26 mouse cellular contexts compared by ENCODE assay signal in the genomic region with DNA sequence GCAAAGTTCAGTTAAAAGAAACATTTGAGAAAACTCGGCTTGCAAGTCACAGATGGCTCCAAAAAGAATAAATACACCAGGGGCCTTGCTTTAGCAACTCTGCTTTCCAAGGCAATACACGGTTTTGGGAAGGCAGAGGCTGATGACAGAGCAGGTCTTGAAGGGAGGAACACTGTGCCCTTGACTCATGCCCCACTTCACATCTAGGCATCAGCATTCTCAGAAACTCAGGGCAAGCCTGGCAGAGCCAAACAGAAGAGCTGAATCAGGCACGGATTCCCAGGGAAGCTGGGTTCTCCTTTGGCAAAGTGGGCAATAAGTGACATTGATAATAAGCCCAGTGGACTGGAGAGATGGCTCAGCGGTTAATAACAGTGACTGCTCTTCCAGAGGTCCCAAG. TPM values are rescaled to one million over a fixed set of nuclear protein-coding genes. Genes with fewer than 3 reads are reported as not detected.
A peak's percentile ranks its signal among the peaks of the same experiment; 100 is the strongest.
DNase-seq lines count a peak whose midpoint lies in the region; TF ChIP-seq lines count a peak whose summit lies in the region.
"Had no signal": no experiment of that assay in that cellular context is flagged by ENCODE, and none has a peak within 500 bp of the region (broad histone marks: within the 10 kb centered on the region; RNA-seq: fewer than 3 reads in every experiment).

No protein-coding gene starts in this region.

- peak; percentile 20 for DNase-seq in cerebellum, adult 11-12 months
- no peak for DNase-seq in cerebellum, postnatal 14 days
- peak; percentile 38 for DNase-seq in kidney, adult 2 months
- no peak for DNase-seq in kidney, adult 9 months
- DNase-seq in adipocyte (ENCODE audit: low spot score): peak; percentile 69
- peak; percentile 54 for DNase-seq in adrenal gland, postnatal 14 days
- DNase-seq in layer of hippocampus, postnatal 10 days (ENCODE audit: low spot score in 2 of 2): no peak
- DNase-seq in urinary bladder, postnatal 10 days (ENCODE audit: low spot score): no peak
- DNase-seq: embryo, embryonic 11 days; gastrocnemius, postnatal 25 days; heart, adult 18-20 months; heart, postnatal 4 days; kidney, postnatal 14 days; lung, adult 18-20 months; lung, postnatal 14 days; retina, postnatal 1 day; right cerebral cortex, postnatal 14 days had no signal

- no peak for TF ChIP-seq CTCF in kidney, adult 2 months (conservative IDR thresholded peaks at IDR 0.05; ENCODE audit: insufficient read depth, insufficient read length, low read depth, low read length)

- no peak overlapping the region for H3K4me3 ChIP-seq in kidney, adult 2 months (ENCODE audit: insufficient read depth, low read depth, low read length)
- H3K4me3 ChIP-seq: embryonic facial prominence, embryonic 12.5 days; layer of hippocampus, adult 2 months; liver, embryonic 12.5 days; midbrain, embryonic 10.5 days; midbrain, embryonic 15.5 days; neural tube, embryonic 15.5 days; stomach, embryonic 15.5 days had no signal

- no peaks in the 10 kb centered on the region for H3K27me3 ChIP-seq in kidney, adult 2 months (replicated peaks; ENCODE audit: control insufficient read depth, insufficient read depth, low read length)
- H3K27me3 ChIP-seq: embryonic facial prominence, embryonic 12.5 days had no signal

- no peaks in the 10 kb centered on the region for H3K36me3 ChIP-seq in kidney, adult 2 months (ENCODE audit: control insufficient read depth, insufficient read depth, low read length)
- H3K36me3 ChIP-seq: embryonic facial prominence, embryonic 12.5 days; G1E; liver, embryonic 12.5 days; midbrain, embryonic 10.5 days; midbrain, embryonic 15.5 days; neural tube, embryonic 15.5 days; stomach, embryonic 15.5 days had no signal

- WGBS in kidney, adult 2 months: 45% methylated on average over 4 of the region's 4 CpGs

- H3K4me1 ChIP-seq in kidney, adult 2 months (ENCODE audit: control insufficient read depth, insufficient read depth, low read length): peaks cover 3% of the 10 kb centered on the region; the same call in 1 of the 2 replicates
- H3K4me1 ChIP-seq: liver, embryonic 12.5 days had no signal

- peak overlapping the region; percentile 42; the same call in 1 of the 2 replicates for H3K27ac ChIP-seq in kidney, adult 2 months (ENCODE audit: insufficient read depth, low read depth, low read length)
- H3K27ac ChIP-seq: embryonic facial prominence, embryonic 12.5 days; hindbrain, embryonic 14.5 days; layer of hippocampus, adult 2 months; liver, embryonic 12.5 days; midbrain, embryonic 10.5 days; midbrain, embryonic 15.5 days; neural tube, embryonic 15.5 days; stomach, embryonic 15.5 days had no signal

- TF ChIP-seq POLR2A in kidney, adult 2 months (IDR thresholded peaks at IDR 0.05; ENCODE audit: low read depth, low read length): no peak

RNA-seq across cellular contexts. Expression of a gene that starts 5.8 kb away (rescaled TPM):
- 8.9 and 10.6 TPM in 2 replicates for polyA plus RNA-seq in kidney, adult 2 months (2012; rRNA removed)
- 13.6 and 14.0 TPM in 2 replicates for total RNA-seq in adrenal gland, postnatal 14 days (2021)
- total RNA-seq in layer of hippocampus, postnatal 10 days (2021): 1 to 10 TPM; 1.7 TPM
- polyA plus RNA-seq: G1E had no signal

Comparison
In these comparisons a context has a peak if more than half of its experiments do, and no peak if none do; other contexts are left out.
1. DNase-seq: peak in cerebellum, adult 11-12 months (single experiment), kidney, adult 2 months (single experiment), adipocyte (single experiment) and adrenal gland, postnatal 14 days (single experiment); none in cerebellum, postnatal 14 days (0 of 2), kidney, adult 9 months (single experiment), layer of hippocampus, postnatal 10 days (0 of 2) and urinary bladder, postnatal 10 days (single experiment).